Mouse (Mus musculus) forebrain, embryonic 16.5 days (tissue): ENCODE measurements around the gene Ap1ar. TPM values are rescaled to one million over a fixed set of nuclear protein-coding genes. Genes with fewer than 3 reads are reported as not detected.

Experiments
- ATAC-seq: fragments of 200-750 bp; cut with Nextera tagmentation; 2 replicates; pipeline ENCODE4 v1.8.0; 2017; ENCODE audit warnings: mild to moderate bottlenecking, moderate library complexity
- H3K27ac ChIP-seq: fragments of 300-500 bp; sonication (generic); 2 replicates; pipeline ENCODE4 v1.5.1; 2014; ENCODE audit warnings: low read length, control low read depth
- H3K27me3 ChIP-seq: fragments of 300-500 bp; sonication (generic); replicated peaks from 2 replicates; pipeline ENCODE4 v1.6.1; 2014; ENCODE audit warnings: low read length; ENCODE audit not compliant: control insufficient read depth, insufficient read depth
- H3K36me3 ChIP-seq: fragments of 300-500 bp; sonication (generic); 2 replicates; pipeline ENCODE4 v1.6.1; 2014; ENCODE audit not compliant: control insufficient read depth, insufficient read depth
- H3K4me1 ChIP-seq: fragments of 300-500 bp; sonication (generic); replicated peaks from 2 replicates; pipeline ENCODE4 v1.6.1; 2014; ENCODE audit warnings: low read length; ENCODE audit not compliant: control insufficient read depth, insufficient read depth
- H3K4me2 ChIP-seq: fragments of 300-500 bp; sonication (generic); 2 replicates; pipeline ENCODE4 v1.6.1; 2014; ENCODE audit warnings: mild to moderate bottlenecking, low read length, control low read depth
- H3K4me3 ChIP-seq: fragments of 300-500 bp; sonication (generic); replicated peaks from 2 replicates; pipeline ENCODE4 v1.5.1; 2014; ENCODE audit warnings: mild to moderate bottlenecking, low read length, control low read depth
- H3K9ac ChIP-seq: fragments of 300-500 bp; sonication (generic); replicated peaks from 2 replicates; pipeline ENCODE4 v1.6.1; 2014; ENCODE audit warnings: low read depth, low read length, control low read depth
- H3K9me3 ChIP-seq: fragments of 300-500 bp; sonication (generic); 2 replicates; pipeline ENCODE4 v1.6.1; 2016; ENCODE audit warnings: low read length; ENCODE audit not compliant: control insufficient read depth
- WGBS: fragments of 180-500 bp; shearing (Covaris S2); extraction: QIAGEN DNeasy Blood & Tissue Kit; methylation state at CpG from one replicate; pipeline ENCODE4 v1.1.7; 2014; 5-methylcytosine and 5-hydroxymethylcytosine counted together
- polyA plus RNA-seq: library from polyadenylated mRNA; unstranded; fragments of >200 nt; fragmentation: Nextera tagmentation; extraction: Ambion mirVana; gene quantifications from 2 replicates; pipeline ENCODE4 v1.2.1, GENCODE M21; 2015

Ap1ar gene
- polyA plus RNA-seq, 1 experiment from 2014 or later = 83.0 TPM

GRCm38 (mm10) chr3:127782921-127783320, 54.4 kb downstream of the Ap1ar start:
- no peak overlapping the region for H3K4me3 ChIP-seq
- H3K36me3 ChIP-seq = no peaks in the 10 kb centered on the region
- H3K9me3 ChIP-seq = no peaks in the 10 kb centered on the region
- ATAC-seq = no peak
- no peak overlapping the region for H3K9ac ChIP-seq
- 91% methylated on average over 6 of the region's 6 CpGs for WGBS
- H3K27me3 ChIP-seq = peaks cover 2% of the 10 kb centered on the region; the same call in 1 of the 2 replicates
- no peak overlapping the region for H3K27ac ChIP-seq
- H3K4me1 ChIP-seq = peaks cover 5% of the 10 kb centered on the region; the same call in 1 of the 2 replicates
- H3K4me2 ChIP-seq = no peak overlapping the region

GRCm38 (mm10) chr3:127780921-127781320, 56.4 kb downstream of the Ap1ar start:
- 92% methylated on average over 9 of the region's 9 CpGs for WGBS
- Histone ChIP-seq H3K9me3 (no peaks in the 10 kb centered on the region), H3K27ac (no peak overlapping the region), H3K4me2 (no peak overlapping the region), H3K36me3 (no peaks in the 10 kb centered on the region), H3K4me1 (peaks cover 5% of the 10 kb centered on the region; the same call in 1 of the 2 replicates), H3K9ac (no peak overlapping the region), H3K27me3 (no peaks in the 10 kb centered on the region), H3K4me3 (no peak overlapping the region)
- ATAC-seq = no peak

GRCm38 (mm10) chr3:127780021-127780644, 57.2 kb downstream of the Ap1ar start, which contains the start of gene Alpk1:
TSS of gene Alpk1 (minus strand) at chr3:127780527.
- ATAC-seq = peak; percentile 36; the same call in 1 of the 2 replicates
- H3K9me3 ChIP-seq = no peaks in the 10 kb centered on the region

GRCm38 (mm10) chr3:127769146-127769545, 68.2 kb downstream of the Ap1ar start:
- Histone ChIP-seq H3K4me3 (no peak overlapping the region), H3K4me1 (no peaks in the 10 kb centered on the region), H3K36me3 (no peaks in the 10 kb centered on the region), H3K27me3 (no peaks in the 10 kb centered on the region), H3K9me3 (no peaks in the 10 kb centered on the region), H3K27ac (no peak overlapping the region), H3K4me2 (no peak overlapping the region), H3K9ac (no peak overlapping the region)
- no peak for ATAC-seq
- 89% methylated on average over 11 of the region's 11 CpGs for WGBS

More at GRCm38 (mm10) chr3:127780021-127780644, 57.2 kb downstream of the Ap1ar start, which contains the start of gene Alpk1:
- peak within 1 kb of the TSS; percentile 62 for H3K4me2 ChIP-seq
- H3K9ac ChIP-seq = peak within 1 kb of the TSS; percentile 31; the same call in 1 of the 2 replicates
- H3K27me3 ChIP-seq = no peaks in the 10 kb centered on the region
- H3K4me3 ChIP-seq = peak within 1 kb of the TSS; percentile 39
- 2% methylated on average over 24 of the region's 24 CpGs for WGBS
- no peak within 1 kb of the TSS for H3K27ac ChIP-seq
- H3K4me1 ChIP-seq = peaks cover 5% of the 10 kb centered on the region; the same call in 1 of the 2 replicates
- no peaks in the 10 kb centered on the region for H3K36me3 ChIP-seq

DNA sequence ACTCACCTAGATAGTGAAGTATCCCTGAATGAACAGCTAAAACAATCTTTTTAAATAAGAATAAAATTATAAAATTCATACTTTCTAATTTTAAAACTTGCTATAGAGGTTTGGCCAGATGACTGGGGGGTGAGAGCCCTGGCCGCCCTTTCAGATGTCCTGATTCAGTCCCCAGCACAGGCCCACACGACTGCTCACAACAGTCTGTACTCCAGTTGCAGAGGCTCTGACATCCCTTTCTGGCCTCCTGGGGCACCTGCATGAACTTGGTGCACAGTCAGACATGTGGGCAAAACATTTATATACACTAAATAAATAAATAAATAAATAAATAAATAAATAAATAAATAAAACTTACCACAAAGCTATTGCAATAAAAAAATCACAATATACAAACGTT, 71.4 kb downstream of the Ap1ar start:
- Histone ChIP-seq H3K36me3 (no peaks in the 10 kb centered on the region), H3K4me2 (no peak overlapping the region), H3K4me3 (no peak overlapping the region), H3K9me3 (no peaks in the 10 kb centered on the region), H3K9ac (no peak overlapping the region), H3K27ac (no peak overlapping the region), H3K4me1 (no peaks in the 10 kb centered on the region), H3K27me3 (0 out of 2 replicates have a peak, but pooled peaks cover 2% of the 10 kb centered on the region)
- ATAC-seq = no peak
- 69% methylated on average over 3 of the region's 3 CpGs for WGBS

- WGBS = 56% methylated on average over 5 of the region's 5 CpGs
- no peak overlapping the region for H3K9ac ChIP-seq
- H3K27ac ChIP-seq = no peak overlapping the region
- H3K36me3 ChIP-seq = no peaks in the 10 kb centered on the region
- no peak overlapping the region for H3K4me2 ChIP-seq
- H3K9me3 ChIP-seq = no peaks in the 10 kb centered on the region
- no peaks in the 10 kb centered on the region for H3K4me1 ChIP-seq
- ATAC-seq = no peak
- H3K27me3 ChIP-seq = 0 out of 2 replicates have a peak, but pooled peaks cover 5% of the 10 kb centered on the region
- no peak overlapping the region for H3K4me3 ChIP-seq
Measured at GRCm38 (mm10) chr3:127764541-127764940, 72.8 kb downstream of the Ap1ar start.

- H3K36me3 ChIP-seq = no peaks in the 10 kb centered on the region
- 0 out of 2 replicates have a peak, but pooled peaks cover 6% of the 10 kb centered on the region for H3K27me3 ChIP-seq
- H3K4me1 ChIP-seq = 0 out of 2 replicates have a peak, but pooled peaks cover 4% of the 10 kb centered on the region
- no peak overlapping the region for H3K27ac ChIP-seq
- WGBS = 20% methylated on average over 7 of the region's 7 CpGs
- ATAC-seq = peak; percentile 65
- H3K4me3 ChIP-seq = no peak overlapping the region
- no peak overlapping the region for H3K9ac ChIP-seq
- H3K4me2 ChIP-seq = no peak overlapping the region
- H3K9me3 ChIP-seq = no peaks in the 10 kb centered on the region
Measured at GRCm38 (mm10) chr3:127763076-127763612, 74.2 kb downstream of the Ap1ar start.

GRCm38 (mm10) chr3:127762403-127762802, 74.9 kb downstream of the Ap1ar start:
- H3K4me1 ChIP-seq = 0 out of 2 replicates have a peak, but pooled peaks cover 4% of the 10 kb centered on the region
- H3K9ac ChIP-seq = no peak overlapping the region
- no peak for ATAC-seq
- H3K27me3 ChIP-seq = peaks cover 6% of the 10 kb centered on the region; the same call in 1 of the 2 replicates
- no peaks in the 10 kb centered on the region for H3K9me3 ChIP-seq
- H3K27ac ChIP-seq = no peak overlapping the region
- 66% methylated on average over 8 of the region's 8 CpGs for WGBS
- H3K4me3 ChIP-seq = no peak overlapping the region
- H3K36me3 ChIP-seq = no peaks in the 10 kb centered on the region
- no peak overlapping the region for H3K4me2 ChIP-seq

DNA sequence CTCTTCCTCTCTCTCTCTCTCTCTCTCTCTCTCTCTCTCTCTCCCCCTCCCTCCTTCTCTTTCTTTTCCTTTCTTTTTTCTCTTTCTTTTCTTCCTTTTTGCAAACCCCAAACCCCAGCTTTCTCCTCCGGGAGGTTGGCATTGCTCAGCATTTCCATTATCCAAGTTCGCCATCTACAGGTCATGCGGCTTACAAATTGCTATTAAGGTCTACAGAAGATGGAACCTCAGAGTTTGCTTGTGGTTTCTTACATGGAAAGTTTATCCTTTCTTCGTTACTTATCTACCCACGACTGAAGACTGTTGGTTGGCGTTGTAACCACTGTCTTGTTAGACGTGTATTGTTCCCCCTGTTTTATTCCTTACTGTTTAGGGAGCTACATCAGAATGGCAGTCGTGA, 78.1 kb downstream of the Ap1ar start:
- Histone ChIP-seq H3K36me3 (no peaks in the 10 kb centered on the region), H3K27me3 (peaks cover 6% of the 10 kb centered on the region; the same call in 1 of the 2 replicates), H3K9me3 (no peaks in the 10 kb centered on the region), H3K27ac (no peak overlapping the region), H3K4me2 (no peak overlapping the region), H3K4me3 (no peak overlapping the region), H3K4me1 (0 out of 2 replicates have a peak, but pooled peaks cover 4% of the 10 kb centered on the region), H3K9ac (no peak overlapping the region)
- 8% methylated on average over 8 of the region's 8 CpGs for WGBS
- peak; percentile 74 for ATAC-seq
